Mouse (Mus musculus): ENCODE measurements around the gene Cc2d2a. TPM values are rescaled to one million over a fixed set of nuclear protein-coding genes. Genes with fewer than 3 reads are reported as not detected.

Cc2d2a gene
- 9.8 and 10.0 TPM in 2 replicates for polyA plus RNA-seq (2016; fragmentation: Nextera tagmentation; extraction: Ambion mirVana)

- WGBS = 2% methylated on average over 19 of the region's 19 CpGs
- Histone ChIP-seq H3K9ac (peak within 1 kb of the TSS; percentile 71), H3K4me1 (replicated peaks) (peaks cover 32% of the 10 kb centered on the region), H3K27me3 (replicated peaks) (no peaks in the 10 kb centered on the region), H3K4me3 (peak within 1 kb of the TSS; percentile 56), H3K36me3 (no peaks in the 10 kb centered on the region), H3K4me2 (peak within 1 kb of the TSS; percentile 70), H3K27ac (ENCODE audit: poor library complexity, severe bottlenecking) (peak within 1 kb of the TSS; percentile 99), H3K9me3 (replicated peaks) (no peaks in the 10 kb centered on the region)
- ATAC-seq (ENCODE audit: insufficient number of reproducible peaks, low FRiP score) = peak; percentile 78
Measured at GRCm38 (mm10) chr5:43661997-43662961, at the start of gene Cc2d2a. Gene Cc2d2a, plus strand, starts transcription at chr5:43662346.

DNA sequence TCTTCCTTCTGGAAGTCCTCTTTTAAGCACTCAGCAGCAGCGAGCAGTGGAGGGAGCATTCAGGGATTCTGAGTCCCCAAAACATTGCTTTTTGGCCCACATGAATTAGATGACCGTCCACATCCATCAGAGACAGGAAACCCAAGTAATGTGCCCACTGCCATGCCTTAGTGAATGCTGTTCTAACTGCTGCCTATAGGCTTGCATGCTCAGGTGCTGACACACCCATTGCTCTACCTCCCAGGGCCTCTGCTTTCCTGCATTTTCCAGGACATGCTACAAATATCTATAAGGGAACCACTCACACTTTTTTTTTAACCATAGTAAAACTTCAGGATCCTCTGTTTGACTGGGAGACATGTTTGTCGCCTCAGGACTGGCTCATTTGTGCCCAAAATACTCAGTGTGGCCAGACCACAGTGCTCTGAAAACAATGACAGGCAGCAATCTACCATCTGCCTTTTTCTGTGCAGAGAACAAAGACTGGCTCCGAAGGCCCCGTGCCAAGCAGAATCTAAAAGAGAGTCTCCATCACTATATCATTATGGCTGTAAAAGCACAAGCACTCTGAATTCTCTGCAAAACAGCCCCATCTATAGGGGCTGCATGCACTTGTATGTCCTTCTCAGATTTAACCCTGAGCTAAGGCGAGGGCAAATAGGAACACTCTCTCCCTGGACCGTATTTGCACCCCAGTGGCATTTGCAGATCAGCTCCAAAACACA lies 40.4 kb upstream of the Cc2d2a start:
- Histone ChIP-seq H3K27ac (ENCODE audit: poor library complexity, severe bottlenecking) (no peak overlapping the region), H3K4me3 (no peak overlapping the region), H3K36me3 (no peaks in the 10 kb centered on the region), H3K9me3 (replicated peaks) (no peaks in the 10 kb centered on the region), H3K27me3 (replicated peaks) (no peaks in the 10 kb centered on the region), H3K9ac (no peak overlapping the region), H3K4me2 (no peak overlapping the region), H3K4me1 (replicated peaks) (no peaks in the 10 kb centered on the region)
- WGBS = 67% methylated on average over 7 of the region's 7 CpGs
- ATAC-seq (ENCODE audit: insufficient number of reproducible peaks, low FRiP score) = no peak

- H3K27ac ChIP-seq (ENCODE audit: poor library complexity, severe bottlenecking) = no peak overlapping the region
- H3K4me3 ChIP-seq = no peak overlapping the region
- no peak overlapping the region for H3K9ac ChIP-seq
- H3K9me3 ChIP-seq (replicated peaks) = no peaks in the 10 kb centered on the region
- ATAC-seq (ENCODE audit: insufficient number of reproducible peaks, low FRiP score) = no peak
- no peaks in the 10 kb centered on the region for H3K27me3 ChIP-seq (replicated peaks)
- H3K4me1 ChIP-seq (replicated peaks) = no peaks in the 10 kb centered on the region
- 73% methylated on average over 4 of the region's 4 CpGs for WGBS
- no peaks in the 10 kb centered on the region for H3K36me3 ChIP-seq
- no peak overlapping the region for H3K4me2 ChIP-seq
Measured at GRCm38 (mm10) chr5:43625407-43625806, 36.7 kb upstream of the Cc2d2a start.

- Histone ChIP-seq H3K27me3 (replicated peaks) (no peaks in the 10 kb centered on the region), H3K27ac (ENCODE audit: poor library complexity, severe bottlenecking) (no peak overlapping the region), H3K4me3 (no peak overlapping the region), H3K9me3 (replicated peaks) (no peaks in the 10 kb centered on the region), H3K36me3 (no peaks in the 10 kb centered on the region), H3K4me1 (replicated peaks) (no peaks in the 10 kb centered on the region), H3K4me2 (no peak overlapping the region), H3K9ac (no peak overlapping the region)
- no peak; the same call in 1 of the 2 replicates for ATAC-seq (ENCODE audit: insufficient number of reproducible peaks, low FRiP score)
- 72% methylated on average over 5 of the region's 5 CpGs for WGBS
Measured at GRCm38 (mm10) chr5:43634071-43634601, 28.0 kb upstream of the Cc2d2a start.

DNA sequence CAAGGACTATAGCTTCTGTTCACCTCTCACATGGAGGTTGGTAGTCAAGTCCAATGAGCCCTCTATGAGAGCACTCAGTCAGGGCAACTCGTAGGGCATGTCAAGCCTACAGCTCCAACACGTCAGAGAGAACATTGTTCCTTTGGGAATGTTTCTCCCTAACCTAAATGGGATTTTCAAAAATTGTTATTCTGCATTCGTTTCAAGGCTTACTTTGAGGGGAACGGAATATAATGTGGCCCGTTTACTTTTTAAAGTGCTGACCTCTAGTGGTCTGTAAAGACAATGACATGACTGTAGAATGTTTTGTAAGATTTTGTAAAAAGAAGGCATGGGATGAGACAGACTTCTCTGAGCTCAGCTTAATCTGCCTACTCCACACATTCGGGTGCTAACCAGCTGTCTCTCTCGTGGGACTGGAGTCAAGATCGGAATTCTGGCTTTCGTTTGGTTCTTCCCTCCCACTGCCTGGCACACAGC lies 27.5 kb upstream of the Cc2d2a start:
- no peaks in the 10 kb centered on the region for H3K27me3 ChIP-seq (replicated peaks)
- 38% methylated on average over 9 of the region's 9 CpGs for WGBS
- H3K4me2 ChIP-seq = no peak overlapping the region
- no peaks in the 10 kb centered on the region for H3K9me3 ChIP-seq (replicated peaks)
- H3K27ac ChIP-seq (ENCODE audit: poor library complexity, severe bottlenecking) = no peak overlapping the region
- no peak overlapping the region for H3K4me3 ChIP-seq
- H3K36me3 ChIP-seq = no peaks in the 10 kb centered on the region
- ATAC-seq (ENCODE audit: insufficient number of reproducible peaks, low FRiP score) = peak; percentile 66; the same call in 1 of the 2 replicates
- no peaks in the 10 kb centered on the region for H3K4me1 ChIP-seq (replicated peaks)
- no peak overlapping the region for H3K9ac ChIP-seq

- Histone ChIP-seq H3K4me3 (no peak overlapping the region), H3K9ac (no peak overlapping the region), H3K4me2 (no peak overlapping the region), H3K27me3 (replicated peaks) (no peaks in the 10 kb centered on the region), H3K27ac (ENCODE audit: poor library complexity, severe bottlenecking) (no peak overlapping the region), H3K9me3 (replicated peaks) (no peaks in the 10 kb centered on the region), H3K36me3 (no peaks in the 10 kb centered on the region), H3K4me1 (replicated peaks) (no peaks in the 10 kb centered on the region)
- no peak for ATAC-seq (ENCODE audit: insufficient number of reproducible peaks, low FRiP score)
- 71% methylated on average over 4 of the region's 4 CpGs for WGBS
Measured at GRCm38 (mm10) chr5:43645020-43645419, 17.1 kb upstream of the Cc2d2a start.

- 71% methylated on average over 12 of the region's 12 CpGs for WGBS
- Histone ChIP-seq H3K27me3 (replicated peaks) (no peaks in the 10 kb centered on the region), H3K36me3 (no peaks in the 10 kb centered on the region), H3K4me1 (replicated peaks) (no peaks in the 10 kb centered on the region), H3K9ac (no peak overlapping the region), H3K9me3 (replicated peaks) (no peaks in the 10 kb centered on the region), H3K4me3 (no peak overlapping the region), H3K27ac (ENCODE audit: poor library complexity, severe bottlenecking) (no peak overlapping the region), H3K4me2 (no peak overlapping the region)
- ATAC-seq (ENCODE audit: insufficient number of reproducible peaks, low FRiP score) = no peak
Measured at GRCm38 (mm10) chr5:43647098-43647774, 14.9 kb upstream of the Cc2d2a start.

GRCm38 (mm10) chr5:43661498-43661897 lies 648 bp upstream of the Cc2d2a start:
- Histone ChIP-seq H3K9me3 (replicated peaks) (no peaks in the 10 kb centered on the region), H3K4me2 (peak overlapping the region; percentile 69; the same call in 1 of the 2 replicates), H3K4me3 (no peak overlapping the region), H3K27me3 (replicated peaks) (no peaks in the 10 kb centered on the region), H3K27ac (ENCODE audit: poor library complexity, severe bottlenecking) (peak overlapping the region; percentile 99), H3K9ac (no peak overlapping the region), H3K4me1 (replicated peaks) (peaks cover 32% of the 10 kb centered on the region), H3K36me3 (no peaks in the 10 kb centered on the region)
- no peak for ATAC-seq (ENCODE audit: insufficient number of reproducible peaks, low FRiP score)
- 73% methylated on average over 3 of the region's 3 CpGs for WGBS

GRCm38 (mm10) chr5:43663531-43663930 lies 1.4 kb downstream of the Cc2d2a start:
- ATAC-seq (ENCODE audit: insufficient number of reproducible peaks, low FRiP score) = no peak
- no peaks in the 10 kb centered on the region for H3K36me3 ChIP-seq
- peak overlapping the region; percentile 42; the same call in 1 of the 2 replicates for H3K9ac ChIP-seq
- H3K4me3 ChIP-seq = peak overlapping the region; percentile 56
- H3K4me2 ChIP-seq = peak overlapping the region; percentile 70
- H3K4me1 ChIP-seq (replicated peaks) = peaks cover 43% of the 10 kb centered on the region
- no peaks in the 10 kb centered on the region for H3K27me3 ChIP-seq (replicated peaks)
- WGBS = 58% methylated on average over 6 of the region's 6 CpGs
- H3K9me3 ChIP-seq (replicated peaks) = no peaks in the 10 kb centered on the region
- peak overlapping the region; percentile 71; the same call in 1 of the 2 replicates for H3K27ac ChIP-seq (ENCODE audit: poor library complexity, severe bottlenecking)

GRCm38 (mm10) chr5:43665144-43665543 lies 3.0 kb downstream of the Cc2d2a start:
- ATAC-seq (ENCODE audit: insufficient number of reproducible peaks, low FRiP score) = no peak
- 27% methylated on average over 5 of the region's 5 CpGs for WGBS
- no peak overlapping the region for H3K27ac ChIP-seq (ENCODE audit: poor library complexity, severe bottlenecking)
- H3K9me3 ChIP-seq (replicated peaks) = no peaks in the 10 kb centered on the region
- H3K4me1 ChIP-seq (replicated peaks) = peaks cover 51% of the 10 kb centered on the region
- no peaks in the 10 kb centered on the region for H3K36me3 ChIP-seq
- no peaks in the 10 kb centered on the region for H3K27me3 ChIP-seq (replicated peaks)
- peak overlapping the region; percentile 30 for H3K4me3 ChIP-seq
- peak overlapping the region; percentile 60 for H3K4me2 ChIP-seq
- H3K9ac ChIP-seq = no peak overlapping the region

Measured in heart, embryonic 12.5 days (tissue).